Mouse (Mus musculus): ENCODE measurements around the gene Timd2.
"Not testable (repeated sequence)": the region's sequence is repeated elsewhere in the genome, so short reads cannot be mapped to it uniquely, and the experiment has no call there.

Gene Timd2

DNA sequence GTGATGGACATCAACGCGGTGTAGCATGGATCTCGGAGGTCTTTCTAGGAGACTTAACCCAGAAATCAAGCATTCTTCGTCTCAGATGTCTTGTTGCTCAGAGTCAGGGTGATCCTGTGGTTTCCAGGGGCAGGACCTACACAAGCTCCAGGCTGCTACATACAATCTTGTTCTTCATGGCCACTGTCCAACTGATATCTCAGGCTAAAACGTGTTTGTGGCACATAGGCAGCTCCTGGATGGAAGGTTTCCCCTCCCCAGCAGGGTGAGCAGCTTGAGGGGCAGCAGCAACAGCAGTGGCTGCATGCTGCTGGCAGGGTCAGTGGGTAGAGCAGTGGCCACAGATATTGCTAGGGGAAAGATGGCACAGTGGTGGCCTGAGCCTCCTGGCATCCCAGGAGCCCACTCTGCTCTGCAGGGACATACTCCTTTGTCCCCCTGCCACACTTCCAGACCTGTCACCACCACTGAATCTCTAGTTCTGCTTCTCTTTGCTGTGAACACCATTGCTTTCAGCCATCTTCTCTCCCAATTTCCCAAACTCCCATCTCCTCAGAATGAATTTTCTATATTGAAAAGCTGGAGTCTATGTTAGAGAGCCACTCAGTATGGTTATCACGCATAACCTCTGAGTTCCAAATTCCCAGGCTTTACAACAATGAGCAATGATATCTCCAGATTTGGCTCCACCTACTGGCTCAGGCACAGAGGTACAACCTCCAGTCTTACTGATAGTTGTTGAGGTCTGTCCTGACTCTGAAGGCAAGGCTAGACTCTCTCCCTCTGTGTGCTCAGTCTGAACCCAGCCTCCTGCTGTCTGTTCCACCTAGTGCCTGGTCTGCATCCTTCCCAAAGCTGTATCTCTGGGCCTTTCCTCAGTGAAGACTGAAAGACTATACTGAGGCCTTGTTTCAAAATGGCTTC, 41.0 kb downstream of the Timd2 start:
- ATAC-seq (ENCODE audit: low TSS enrichment) = peak; percentile 90

DNA sequence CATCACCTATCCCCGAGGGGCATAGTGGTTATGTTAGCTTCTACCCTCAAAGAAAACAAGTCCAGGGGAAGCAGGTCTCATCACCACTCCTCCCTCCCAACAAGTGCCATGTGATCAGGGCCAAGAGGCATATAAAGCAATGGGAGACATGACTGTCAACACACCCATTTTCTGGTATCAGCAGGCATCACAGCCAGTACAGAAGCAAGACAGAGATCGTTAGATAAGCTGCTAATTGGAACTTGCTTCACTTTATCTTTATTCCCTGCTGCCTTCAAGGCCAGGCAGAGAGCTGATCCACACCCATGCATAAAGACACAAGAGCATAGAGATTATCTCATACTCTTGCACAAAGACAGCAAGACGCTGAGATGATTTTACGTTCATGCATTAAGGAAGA, 43.6 kb downstream of the Timd2 start:
- no peak for ATAC-seq (ENCODE audit: low TSS enrichment)

DNA sequence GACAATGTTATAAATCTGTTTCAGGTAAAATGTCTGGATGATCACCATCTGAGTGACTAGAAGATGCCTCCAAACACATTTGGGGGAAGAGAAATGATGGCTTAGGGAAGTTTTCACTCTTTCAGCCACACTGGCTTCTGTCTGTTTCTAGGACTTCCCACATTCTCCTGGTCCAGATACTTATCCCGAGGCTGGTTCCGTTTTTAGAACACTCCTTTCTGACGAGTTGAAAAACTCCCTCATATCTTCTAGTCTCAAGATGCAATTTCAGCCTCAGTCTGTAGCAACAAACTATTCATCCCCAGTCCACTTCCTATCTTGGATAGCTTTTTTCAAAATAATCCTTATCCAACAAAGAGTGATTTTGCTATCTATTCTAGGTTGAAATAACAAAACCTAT, 54.4 kb downstream of the Timd2 start:
- peak; percentile 93 for ATAC-seq (ENCODE audit: low TSS enrichment)

DNA sequence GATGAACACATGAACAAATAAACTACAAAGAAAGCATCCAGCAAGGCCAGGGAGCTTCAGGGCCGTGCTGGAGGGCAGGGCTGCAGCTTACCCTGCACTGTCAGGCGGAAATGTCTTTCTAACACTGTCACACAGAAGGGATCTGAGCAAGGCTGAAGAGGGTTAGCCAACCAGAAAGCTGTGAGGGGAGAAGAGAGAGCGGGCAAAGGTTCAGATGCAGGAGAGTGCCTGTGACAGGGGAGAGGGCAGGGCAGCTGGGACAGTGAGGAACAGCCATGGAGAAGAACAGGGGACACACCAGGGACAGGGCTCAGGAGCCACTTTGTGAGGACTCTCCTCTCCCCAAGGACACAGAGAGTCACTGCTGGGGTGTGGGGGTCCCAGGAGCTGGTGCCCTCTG, 57.2 kb downstream of the Timd2 start:
- ATAC-seq (ENCODE audit: low TSS enrichment) = not testable (repeated sequence)

DNA sequence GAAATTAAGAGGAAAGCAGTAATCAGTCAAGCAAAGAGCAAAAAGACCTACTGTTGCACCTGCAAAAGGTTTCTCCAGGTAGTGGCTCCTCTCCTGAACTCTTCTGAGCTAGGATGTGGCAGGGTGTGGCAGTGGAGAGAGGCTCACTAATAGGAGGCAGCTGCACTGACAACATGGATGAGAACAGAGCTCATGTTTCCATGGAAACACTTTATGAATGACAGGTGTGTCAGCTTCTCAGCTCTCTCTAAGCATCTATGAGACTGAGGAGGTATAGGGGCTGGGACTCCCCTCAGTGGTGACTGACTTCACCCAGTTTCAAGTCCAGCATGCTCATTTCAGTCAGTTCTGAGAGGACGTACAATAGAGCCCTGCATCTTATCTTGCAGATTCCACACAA, 62.0 kb downstream of the Timd2 start:
- ATAC-seq (ENCODE audit: low TSS enrichment) = no peak

DNA sequence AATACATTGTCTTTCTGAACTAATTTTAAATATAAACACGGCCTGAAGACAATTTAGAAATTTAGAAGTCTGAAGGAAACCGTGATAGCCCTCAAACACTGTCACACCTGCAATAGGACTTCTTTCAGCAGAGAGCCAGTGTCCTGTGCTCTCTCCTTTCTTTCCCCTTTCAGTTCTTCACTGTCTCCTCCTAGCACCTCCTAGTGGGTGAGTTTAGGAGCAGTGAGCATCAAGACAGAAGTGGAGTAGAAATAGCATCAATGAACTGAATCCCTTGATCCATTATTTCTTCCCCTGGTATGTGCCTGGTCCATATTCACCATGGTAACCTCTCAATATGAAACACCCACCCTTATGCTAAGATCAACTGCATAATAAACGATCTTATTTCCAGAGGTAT, 70.3 kb downstream of the Timd2 start:
- no peak for ATAC-seq (ENCODE audit: low TSS enrichment)

DNA sequence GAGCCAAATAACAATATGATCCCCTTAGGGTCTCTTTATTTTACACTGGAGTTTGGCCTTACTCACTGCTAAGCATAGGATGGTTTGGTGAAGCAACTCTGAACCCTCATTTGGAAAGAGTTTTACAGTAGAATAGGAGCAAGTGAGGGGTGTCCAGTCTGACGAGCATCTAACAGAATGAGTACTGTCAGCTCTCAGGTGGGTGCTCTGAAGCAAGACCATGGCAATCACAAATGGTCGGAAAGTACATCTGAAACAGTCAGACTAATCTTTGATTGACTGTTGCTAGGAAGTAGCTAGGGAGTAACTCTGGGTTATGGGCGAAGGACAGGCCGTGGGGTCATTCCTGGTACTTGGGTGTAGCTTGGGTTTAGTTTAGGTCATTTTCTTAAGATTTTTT, 71.3 kb downstream of the Timd2 start:
- ATAC-seq (ENCODE audit: low TSS enrichment) = not testable (repeated sequence)

DNA sequence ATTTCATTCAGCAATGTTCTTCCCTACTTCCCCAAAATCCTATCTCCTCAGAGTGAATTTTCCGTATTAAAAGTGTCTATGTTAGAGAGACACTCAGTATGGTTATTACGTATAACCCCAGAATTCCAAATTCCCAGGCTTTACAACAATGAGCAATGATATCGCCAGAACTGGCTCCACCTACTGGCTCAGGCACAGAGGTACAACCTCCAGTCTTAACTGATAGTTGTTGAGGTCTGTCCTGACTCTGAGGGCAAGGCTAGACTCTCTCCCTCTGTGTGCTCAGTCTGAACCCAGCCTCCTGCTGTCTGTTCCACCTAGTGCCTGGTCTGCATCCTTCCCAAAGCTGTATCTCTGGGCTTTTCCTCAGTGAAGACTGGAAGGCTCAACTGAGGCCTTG, 75.2 kb downstream of the Timd2 start:
- ATAC-seq (ENCODE audit: low TSS enrichment) = peak; percentile 98

DNA sequence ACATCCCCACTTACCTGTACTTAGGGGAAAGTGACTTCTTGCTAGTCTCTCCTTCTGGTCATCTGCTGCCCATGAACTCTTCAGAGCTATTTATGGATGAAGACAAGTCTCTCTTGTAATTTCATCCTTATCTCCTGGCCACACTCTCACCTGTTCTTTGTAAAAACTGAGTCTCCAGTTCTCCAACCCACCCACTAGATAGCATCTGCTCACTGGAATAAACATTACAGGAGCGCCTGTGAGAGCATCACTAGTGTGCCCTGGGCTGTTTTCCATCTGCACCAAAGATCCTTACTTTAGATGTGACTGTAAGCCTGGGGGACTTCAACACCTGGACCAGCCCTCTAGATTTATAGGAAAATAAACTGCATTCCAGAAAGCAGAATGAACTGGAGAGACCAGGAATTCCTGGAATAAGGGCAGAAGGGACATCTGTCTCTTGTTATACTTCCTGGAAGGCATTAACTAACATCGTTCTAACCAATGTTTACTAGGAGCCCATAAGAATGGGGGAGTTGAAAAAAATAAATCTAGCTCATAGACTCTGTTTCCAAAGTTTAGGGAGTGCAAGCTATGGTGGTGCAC, 77.6 kb downstream of the Timd2 start, which contains the start of gene Dppa1:
Gene Dppa1 (minus strand): TSS at position 51 of the 585 bp plus-strand sequence.
- ATAC-seq (ENCODE audit: low TSS enrichment) = no peak

DNA sequence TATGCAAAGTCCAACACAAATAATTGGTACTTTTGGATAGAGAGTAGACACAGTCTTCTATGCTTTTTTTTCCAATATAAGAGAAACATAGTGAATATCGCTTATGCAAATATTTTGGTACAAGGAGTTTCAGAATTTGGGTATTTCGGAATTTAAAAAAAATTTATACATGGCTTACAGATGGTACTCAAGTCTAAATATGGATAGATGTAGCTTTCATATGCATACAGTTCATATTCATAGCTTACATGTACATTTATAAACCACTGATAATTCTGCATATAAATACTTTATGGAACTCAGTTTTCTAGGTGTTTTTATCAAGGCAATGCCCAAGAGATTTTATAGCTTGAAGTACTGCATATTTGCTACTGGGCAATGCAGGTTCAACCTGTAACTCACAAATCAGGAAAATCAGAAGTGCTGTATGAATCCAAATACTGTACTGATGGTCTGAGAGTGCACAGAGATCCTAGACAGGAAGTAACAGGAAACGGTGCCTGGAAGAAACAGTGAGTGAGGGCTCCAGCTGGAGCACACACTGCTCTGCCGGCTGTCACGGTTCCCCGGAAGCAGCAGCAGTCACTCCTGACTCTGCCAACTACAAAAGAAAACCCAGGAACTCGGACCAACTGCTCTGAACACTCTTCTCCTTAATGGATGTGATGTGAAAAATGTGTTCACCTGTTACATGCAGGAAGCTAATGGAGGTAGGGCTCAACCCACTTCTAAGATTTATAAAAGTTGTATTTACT, 86.3 kb downstream of the Timd2 start:
- ATAC-seq (ENCODE audit: low TSS enrichment) = peak; percentile 72

DNA sequence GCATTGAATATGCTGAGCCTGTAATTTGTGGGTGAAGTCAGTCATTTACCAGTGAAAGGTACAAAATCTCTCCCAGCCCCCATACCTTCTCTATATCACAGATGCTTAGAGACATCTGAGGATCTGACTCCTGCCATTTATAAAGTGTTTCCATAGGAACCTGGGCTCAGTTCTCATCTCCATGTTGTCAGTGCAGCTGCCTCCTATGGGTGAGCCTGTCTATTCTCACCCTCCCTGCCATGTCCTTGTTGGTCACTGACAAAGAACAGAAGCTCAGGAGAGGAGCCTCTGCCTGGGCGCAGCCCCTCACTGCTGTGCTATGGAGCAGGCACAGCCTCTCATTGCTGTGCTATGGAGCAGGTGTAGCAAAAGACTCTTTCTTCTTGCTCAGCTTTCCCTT, 86.9 kb downstream of the Timd2 start:
- peak; percentile 16; the same call in 1 of the 2 replicates for ATAC-seq (ENCODE audit: low TSS enrichment)
